Mouse (Mus musculus): ENCODE results near the gene Nlgn3. TPM values are rescaled to one million over a fixed set of nuclear protein-coding genes. Genes with fewer than 3 reads are reported as not detected.

The Nlgn3 gene
- polyA plus RNA-seq, 1 experiment from 2014 or later, result 7.3 TPM

DNA sequence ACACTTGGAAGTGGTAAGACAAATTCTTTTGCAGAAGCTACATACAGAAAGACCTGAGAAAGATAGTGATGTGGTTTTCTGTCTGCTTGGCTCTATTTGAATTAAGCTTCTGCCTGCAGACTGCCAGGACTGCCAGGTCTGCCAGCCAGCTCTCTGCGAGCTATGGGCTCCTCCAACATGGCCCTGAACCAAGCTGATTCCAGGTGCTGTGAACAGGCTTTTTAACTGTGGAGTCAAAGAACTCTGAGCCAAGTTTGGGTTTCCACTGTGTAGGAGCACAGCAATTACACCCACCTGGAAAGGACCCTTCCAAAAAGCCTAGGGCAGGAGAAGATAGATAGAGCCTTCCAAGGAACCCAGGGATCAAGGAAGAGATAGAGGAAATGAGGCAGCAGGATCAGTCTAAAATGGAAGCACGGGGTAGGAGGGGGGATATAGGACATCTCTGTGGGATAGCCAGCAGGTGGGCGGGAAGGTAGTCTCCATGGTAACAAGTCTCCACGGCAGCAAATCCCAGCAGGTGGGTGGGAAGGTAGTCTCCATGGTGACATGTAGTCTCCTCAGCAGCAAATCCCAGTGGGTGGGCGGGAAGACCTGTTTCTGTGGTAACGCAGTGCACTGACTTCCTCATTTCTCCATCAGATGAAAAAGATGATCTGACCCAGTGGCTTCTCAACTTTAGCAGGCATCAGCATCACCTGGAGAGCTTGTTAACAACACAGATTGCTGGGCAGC, 14.8 kb downstream of the Nlgn3 start:
- DNase-seq (ENCODE audit: low spot score) (no peak), ATAC-seq (replicated peaks; ENCODE audit: low FRiP score, low TSS enrichment, low read depth) (no peak)
- Histone ChIP-seq H3K4me1 (replicated peaks; ENCODE audit: control insufficient read depth, insufficient read depth, low read length) (no peaks in the 10 kb centered on the region), H3K9me3 (ENCODE audit: control insufficient read depth, low read length) (no peaks in the 10 kb centered on the region), H3K36me3 (ENCODE audit: control insufficient read depth, insufficient read depth, low read length) (no peaks in the 10 kb centered on the region), H3K4me3 (ENCODE audit: low read depth, low read length) (no peak overlapping the region), H3K4me2 (ENCODE audit: low read length) (no peak overlapping the region), H3K27me3 (replicated peaks; ENCODE audit: control insufficient read depth, insufficient read depth, low read length) (0 out of 2 replicates have a peak, but pooled peaks cover 3% of the 10 kb centered on the region), H3K27ac (ENCODE audit: low read depth) (no peak overlapping the region), H3K9ac (ENCODE audit: low read length) (no peak overlapping the region)
- 46% methylated on average over 6 of the region's 6 CpGs for WGBS

DNA sequence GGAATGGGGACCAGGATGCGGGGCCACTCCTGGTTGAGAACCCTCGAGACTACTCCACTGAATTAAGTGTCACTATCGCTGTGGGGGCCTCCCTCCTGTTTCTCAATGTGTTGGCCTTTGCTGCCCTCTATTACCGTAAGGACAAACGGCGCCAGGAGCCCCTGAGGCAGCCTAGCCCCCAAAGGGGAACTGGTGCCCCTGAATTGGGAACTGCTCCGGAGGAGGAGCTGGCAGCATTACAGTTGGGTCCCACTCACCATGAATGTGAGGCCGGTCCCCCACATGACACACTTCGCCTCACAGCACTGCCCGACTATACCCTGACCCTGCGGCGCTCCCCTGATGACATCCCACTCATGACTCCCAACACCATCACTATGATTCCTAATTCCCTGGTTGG, 20.8 kb downstream of the Nlgn3 start:
- Histone ChIP-seq H3K27ac (ENCODE audit: low read depth) (no peak overlapping the region), H3K27me3 (replicated peaks; ENCODE audit: control insufficient read depth, insufficient read depth, low read length) (0 out of 2 replicates have a peak, but pooled peaks cover 3% of the 10 kb centered on the region), H3K9me3 (ENCODE audit: control insufficient read depth, low read length) (no peaks in the 10 kb centered on the region), H3K4me3 (ENCODE audit: low read depth, low read length) (no peak overlapping the region), H3K4me2 (ENCODE audit: low read length) (no peak overlapping the region), H3K36me3 (ENCODE audit: control insufficient read depth, insufficient read depth, low read length) (no peaks in the 10 kb centered on the region), H3K4me1 (replicated peaks; ENCODE audit: control insufficient read depth, insufficient read depth, low read length) (no peaks in the 10 kb centered on the region), H3K9ac (ENCODE audit: low read length) (no peak overlapping the region)
- ATAC-seq (replicated peaks; ENCODE audit: low FRiP score, low TSS enrichment, low read depth) (no peak), DNase-seq (ENCODE audit: low spot score) (no peak)
- WGBS, result 91% methylated on average over 12 of the region's 12 CpGs

DNA sequence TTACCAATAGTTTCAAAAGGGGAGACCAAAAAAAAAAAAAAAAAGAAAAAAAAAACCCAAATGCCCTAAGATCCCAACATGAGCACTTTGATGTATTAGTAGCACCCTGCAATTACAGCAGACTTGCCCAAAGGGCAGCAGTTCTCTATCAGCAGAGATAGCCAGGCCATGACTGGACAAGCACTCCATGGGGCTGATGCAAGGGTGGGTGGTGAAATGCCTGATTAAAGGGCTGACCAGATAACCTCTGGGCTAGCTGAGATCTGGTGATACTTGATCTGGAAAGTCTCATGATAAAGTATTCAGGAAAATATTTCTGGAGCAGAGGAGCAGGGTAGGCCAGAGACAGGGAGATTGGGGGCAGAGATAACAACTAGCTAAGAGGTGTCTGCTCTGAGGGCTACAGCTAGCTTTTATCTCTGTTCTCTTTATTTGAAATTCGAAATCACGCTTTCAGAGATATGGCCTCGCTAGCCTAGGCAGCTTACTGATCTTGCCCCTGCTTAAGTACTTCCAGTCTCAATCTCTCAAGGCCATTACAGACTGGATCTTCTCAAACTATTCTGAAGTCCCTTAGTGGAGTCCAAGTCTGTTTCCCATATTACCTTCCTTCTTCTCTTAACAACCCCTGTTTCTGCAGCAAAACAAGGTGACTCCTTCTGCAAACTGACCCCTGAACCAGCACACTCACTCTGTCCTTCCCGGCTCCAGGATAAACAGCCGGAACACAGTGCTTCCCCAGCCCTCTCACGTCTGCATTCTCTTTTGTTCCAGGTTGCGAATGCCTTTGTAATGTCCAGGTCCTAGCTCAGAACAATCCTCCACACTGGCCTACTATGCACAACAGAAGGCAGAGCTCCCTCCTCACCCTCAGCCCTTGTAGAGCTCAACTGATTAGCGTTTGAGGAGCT, 27.3 kb downstream of the Nlgn3 start:
- Histone ChIP-seq H3K9me3 (ENCODE audit: control insufficient read depth, low read length) (no peaks in the 10 kb centered on the region), H3K4me1 (replicated peaks; ENCODE audit: control insufficient read depth, insufficient read depth, low read length) (no peaks in the 10 kb centered on the region), H3K9ac (ENCODE audit: low read length) (no peak overlapping the region), H3K4me3 (ENCODE audit: low read depth, low read length) (no peak overlapping the region), H3K4me2 (ENCODE audit: low read length) (no peak overlapping the region), H3K27me3 (replicated peaks; ENCODE audit: control insufficient read depth, insufficient read depth, low read length) (no peaks in the 10 kb centered on the region), H3K27ac (ENCODE audit: low read depth) (no peak overlapping the region), H3K36me3 (ENCODE audit: control insufficient read depth, insufficient read depth, low read length) (no peaks in the 10 kb centered on the region)
- 48% methylated on average over 8 of the region's 8 CpGs for WGBS
- ATAC-seq (replicated peaks; ENCODE audit: low FRiP score, low TSS enrichment, low read depth) (no peak), DNase-seq (ENCODE audit: low spot score) (no peak)

DNA sequence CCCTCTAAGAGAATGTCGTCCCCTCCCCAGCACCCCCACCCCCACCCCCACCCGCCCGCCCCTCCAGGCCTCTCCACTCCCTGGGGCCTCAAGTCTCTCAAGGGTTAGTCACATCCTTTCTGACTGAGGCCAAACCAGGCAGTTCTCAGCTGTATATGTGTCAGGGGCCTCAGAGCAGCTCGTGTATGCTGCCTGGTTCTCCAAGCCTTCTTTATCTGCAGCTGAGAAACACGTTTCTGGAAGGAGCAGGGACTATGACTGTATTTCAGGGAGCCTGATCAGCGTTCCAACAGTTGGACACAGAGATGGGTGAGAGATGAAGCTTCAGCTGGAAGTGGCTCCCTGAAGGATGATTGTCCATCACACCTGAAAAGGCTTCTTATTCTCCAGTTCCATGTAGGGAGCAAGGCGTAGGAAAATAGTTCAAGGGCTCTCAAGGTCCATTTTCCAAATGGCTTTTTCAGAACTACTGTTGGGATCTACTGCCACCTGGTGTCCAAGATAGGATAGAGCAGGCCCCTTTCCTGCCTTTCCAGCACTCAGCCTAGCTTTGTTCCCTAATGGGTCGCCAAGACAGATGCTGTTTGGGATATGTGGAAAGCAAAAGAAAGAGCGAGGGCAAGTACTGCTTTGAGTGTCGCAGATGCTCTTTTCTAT, 30.5 kb downstream of the Nlgn3 start:
- H3K9ac ChIP-seq (ENCODE audit: low read length), result no peak overlapping the region
- H3K4me2 ChIP-seq (ENCODE audit: low read length), result no peak overlapping the region
- WGBS, result 20% methylated on average over 8 of the region's 10 CpGs
- H3K9me3 ChIP-seq (ENCODE audit: control insufficient read depth, low read length), result no peaks in the 10 kb centered on the region
- H3K4me1 ChIP-seq (replicated peaks; ENCODE audit: control insufficient read depth, insufficient read depth, low read length), result 0 out of 2 replicates have a peak, but pooled peaks cover 5% of the 10 kb centered on the region
- DNase-seq (ENCODE audit: low spot score), result peak; percentile 74
- no peaks in the 10 kb centered on the region for H3K27me3 ChIP-seq (replicated peaks; ENCODE audit: control insufficient read depth, insufficient read depth, low read length)
- peak overlapping the region; percentile 27; the same call in 1 of the 2 replicates for H3K27ac ChIP-seq (ENCODE audit: low read depth)
- no peak overlapping the region for H3K4me3 ChIP-seq (ENCODE audit: low read depth, low read length)
- ATAC-seq (replicated peaks; ENCODE audit: low FRiP score, low TSS enrichment, low read depth), result no peak
- H3K36me3 ChIP-seq (ENCODE audit: control insufficient read depth, insufficient read depth, low read length), result no peaks in the 10 kb centered on the region

DNA sequence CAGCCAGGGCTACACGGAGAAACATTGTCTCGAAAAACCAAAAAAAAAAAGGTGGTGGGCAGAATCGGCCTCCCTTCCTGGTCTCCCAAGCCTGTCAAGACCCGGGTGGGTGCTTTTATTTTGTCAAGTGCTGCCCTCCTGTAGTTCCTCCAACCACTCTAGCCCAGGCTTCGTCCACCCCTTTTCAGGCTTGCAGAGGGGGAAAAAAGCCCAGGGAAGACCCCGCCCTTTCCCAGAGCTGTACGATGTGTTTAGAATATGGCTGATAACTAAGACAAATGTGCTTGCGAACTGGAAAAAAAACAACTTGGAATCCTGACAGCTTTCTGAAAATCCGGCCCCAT, 33.0 kb downstream of the Nlgn3 start:
- 39% methylated on average over 9 of the region's 9 CpGs for WGBS
- peak overlapping the region; percentile 89 for H3K27ac ChIP-seq (ENCODE audit: low read depth)
- H3K9ac ChIP-seq (ENCODE audit: low read length), result peak overlapping the region; percentile 6; the same call in 1 of the 2 replicates
- peak overlapping the region; percentile 46 for H3K4me2 ChIP-seq (ENCODE audit: low read length)
- no peak; the same call in 1 of the 2 replicates for ATAC-seq (replicated peaks; ENCODE audit: low FRiP score, low TSS enrichment, low read depth)
- H3K9me3 ChIP-seq (ENCODE audit: control insufficient read depth, low read length), result no peaks in the 10 kb centered on the region
- H3K4me3 ChIP-seq (ENCODE audit: low read depth, low read length), result peak overlapping the region; percentile 19
- H3K36me3 ChIP-seq (ENCODE audit: control insufficient read depth, insufficient read depth, low read length), result no peaks in the 10 kb centered on the region
- H3K4me1 ChIP-seq (replicated peaks; ENCODE audit: control insufficient read depth, insufficient read depth, low read length), result 0 out of 2 replicates have a peak, but pooled peaks cover 5% of the 10 kb centered on the region
- no peaks in the 10 kb centered on the region for H3K27me3 ChIP-seq (replicated peaks; ENCODE audit: control insufficient read depth, insufficient read depth, low read length)
- no peak for DNase-seq (ENCODE audit: low spot score)

DNA sequence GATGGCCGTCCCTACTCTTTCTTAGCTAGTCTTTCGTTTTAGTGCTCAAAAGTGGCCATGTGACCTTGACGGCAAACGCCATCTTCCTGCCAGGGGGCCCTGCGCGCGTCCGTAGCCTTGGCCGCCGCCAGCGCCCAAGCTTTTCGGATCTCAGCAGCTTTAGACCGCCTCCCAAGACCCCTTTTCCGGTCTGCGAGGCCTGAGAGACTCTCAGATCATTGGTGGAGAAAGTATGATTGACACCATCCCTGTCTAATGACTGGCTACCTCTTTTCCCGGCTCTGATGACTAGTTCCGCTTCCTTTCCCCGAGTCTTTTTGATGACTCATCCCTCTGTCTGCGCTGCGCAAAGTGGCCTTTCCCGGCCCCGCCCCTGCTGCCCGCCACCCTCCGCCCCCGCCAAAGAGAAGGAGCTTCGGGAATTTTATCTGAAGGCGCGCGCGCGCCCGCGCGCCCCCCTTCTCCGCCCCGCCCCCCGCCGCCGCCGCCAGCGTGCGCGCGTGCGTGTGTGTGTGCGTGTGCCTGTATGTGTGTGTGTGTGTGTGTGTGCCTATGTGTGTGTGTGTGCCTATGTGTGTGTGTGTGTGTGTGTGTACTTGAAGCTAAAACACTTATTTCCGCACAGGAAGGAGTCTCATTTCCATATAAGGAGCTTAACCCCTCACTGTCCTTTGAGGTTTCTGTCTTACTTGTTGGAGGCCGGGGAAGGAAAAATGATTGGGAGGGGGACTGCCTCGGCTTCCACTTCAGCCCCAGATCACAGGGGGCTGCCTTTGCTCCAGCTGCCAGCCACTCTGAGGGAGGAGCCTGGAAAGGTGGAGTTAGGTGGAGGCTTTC, 33.6 kb downstream of the Nlgn3 start:
- Histone ChIP-seq H3K9ac (ENCODE audit: low read length) (peak overlapping the region; percentile 32), H3K36me3 (ENCODE audit: control insufficient read depth, insufficient read depth, low read length) (no peaks in the 10 kb centered on the region), H3K4me1 (replicated peaks; ENCODE audit: control insufficient read depth, insufficient read depth, low read length) (0 out of 2 replicates have a peak, but pooled peaks cover 5% of the 10 kb centered on the region), H3K4me2 (ENCODE audit: low read length) (peak overlapping the region; percentile 52), H3K27me3 (replicated peaks; ENCODE audit: control insufficient read depth, insufficient read depth, low read length) (no peaks in the 10 kb centered on the region), H3K4me3 (ENCODE audit: low read depth, low read length) (peak overlapping the region; percentile 29), H3K27ac (ENCODE audit: low read depth) (peak overlapping the region; percentile 89), H3K9me3 (ENCODE audit: control insufficient read depth, low read length) (no peaks in the 10 kb centered on the region)
- DNase-seq (ENCODE audit: low spot score) (peak; percentile 86), ATAC-seq (replicated peaks; ENCODE audit: low FRiP score, low TSS enrichment, low read depth) (peak; percentile 94)
- 18% methylated on average over 45 of the region's 49 CpGs for WGBS

DNA sequence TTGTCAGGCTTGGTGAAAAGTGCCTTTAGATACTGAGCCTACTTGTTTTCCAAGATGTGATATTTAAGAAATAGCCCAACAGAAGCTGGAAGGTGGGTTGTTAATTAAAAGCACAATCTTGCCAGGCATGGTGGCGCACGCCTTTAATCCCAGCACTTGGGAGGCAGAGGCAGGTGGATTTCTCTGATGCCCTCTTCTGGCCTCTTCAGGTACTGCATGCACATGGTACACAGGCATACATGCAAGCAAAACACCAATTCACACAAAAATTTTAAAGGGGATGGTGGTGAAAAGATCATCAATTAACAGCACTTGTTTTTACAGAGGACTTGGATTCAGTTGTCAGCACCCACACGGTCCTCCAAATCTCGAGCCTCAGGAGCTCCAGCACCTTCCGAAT, 35.6 kb downstream of the Nlgn3 start:
- 0 out of 2 replicates have a peak, but pooled peaks cover 5% of the 10 kb centered on the region for H3K4me1 ChIP-seq (replicated peaks; ENCODE audit: control insufficient read depth, insufficient read depth, low read length)
- no peaks in the 10 kb centered on the region for H3K9me3 ChIP-seq (ENCODE audit: control insufficient read depth, low read length)
- H3K27ac ChIP-seq (ENCODE audit: low read depth), result no peak overlapping the region
- no peaks in the 10 kb centered on the region for H3K36me3 ChIP-seq (ENCODE audit: control insufficient read depth, insufficient read depth, low read length)
- DNase-seq (ENCODE audit: low spot score), result no peak
- ATAC-seq (replicated peaks; ENCODE audit: low FRiP score, low TSS enrichment, low read depth), result no peak
- 89% methylated on average over 5 of the region's 5 CpGs for WGBS
- H3K27me3 ChIP-seq (replicated peaks; ENCODE audit: control insufficient read depth, insufficient read depth, low read length), result no peaks in the 10 kb centered on the region
- no peak overlapping the region for H3K9ac ChIP-seq (ENCODE audit: low read length)
- H3K4me2 ChIP-seq (ENCODE audit: low read length), result no peak overlapping the region
- H3K4me3 ChIP-seq (ENCODE audit: low read depth, low read length), result no peak overlapping the region

DNA sequence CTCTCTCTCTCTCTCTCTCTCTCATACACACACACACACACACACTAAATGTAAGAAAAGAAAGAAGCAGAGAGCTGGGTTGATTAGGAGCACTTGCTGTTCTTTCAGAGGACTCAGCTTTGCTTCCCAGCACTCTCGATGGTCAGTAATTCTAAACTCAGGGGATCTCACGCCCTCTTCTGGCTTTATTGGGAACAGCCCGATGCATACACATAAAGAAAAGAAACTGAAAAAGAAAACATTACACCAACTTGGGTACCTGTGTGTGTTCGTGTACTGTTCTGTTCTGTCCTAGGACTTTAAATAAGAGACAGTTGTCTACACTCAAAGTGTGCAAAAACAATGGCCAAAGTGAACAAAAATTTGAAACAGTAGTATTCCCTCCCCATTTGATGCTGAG, 39.7 kb downstream of the Nlgn3 start:
- Histone ChIP-seq H3K4me2 (ENCODE audit: low read length) (no peak overlapping the region), H3K9me3 (ENCODE audit: control insufficient read depth, low read length) (no peaks in the 10 kb centered on the region), H3K36me3 (ENCODE audit: control insufficient read depth, insufficient read depth, low read length) (no peaks in the 10 kb centered on the region), H3K27ac (ENCODE audit: low read depth) (no peak overlapping the region), H3K27me3 (replicated peaks; ENCODE audit: control insufficient read depth, insufficient read depth, low read length) (0 out of 2 replicates have a peak, but pooled peaks cover 4% of the 10 kb centered on the region), H3K9ac (ENCODE audit: low read length) (no peak overlapping the region), H3K4me1 (replicated peaks; ENCODE audit: control insufficient read depth, insufficient read depth, low read length) (no peaks in the 10 kb centered on the region), H3K4me3 (ENCODE audit: low read depth, low read length) (no peak overlapping the region)
- ATAC-seq (replicated peaks; ENCODE audit: low FRiP score, low TSS enrichment, low read depth) (no peak), DNase-seq (ENCODE audit: low spot score) (no peak)
- 51% methylated on average over 4 of the region's 4 CpGs for WGBS
